Mouse (Mus musculus) myocyte (in vitro differentiated cells): ENCODE measurements at regions not wholly inside any gene's neighbourhood (a gene's known extent, or its start where the extent isn't known, plus 50 kb on each side); places are given as distances from the start of the nearest gene placed in this dataset.

Experiments
- H3K27me3 ChIP-seq: one replicate; pipeline ENCODE4 v1.6.1; 2011; ENCODE audit not compliant: control insufficient read depth, insufficient read depth, insufficient read length
- H3K36me3 ChIP-seq: one replicate; pipeline ENCODE4 v1.6.1; 2011; ENCODE audit not compliant: control insufficient read depth, insufficient read depth
- H3K4me2 ChIP-seq: one replicate; pipeline ENCODE4 v1.6.1; 2011; ENCODE audit warnings: low read depth, control low read depth
- H3K4me3 ChIP-seq: one replicate; pipeline ENCODE4 v1.5.1; 2011; ENCODE audit warnings: mild to moderate bottlenecking, control low read depth, moderate library complexity
- H3K79me2 ChIP-seq: one replicate; pipeline ENCODE4 v1.6.1; 2011; ENCODE audit not compliant: control insufficient read depth, insufficient read depth
- H3ac ChIP-seq: one replicate; pipeline ENCODE4 v1.6.1; 2011; ENCODE audit not compliant: control insufficient read depth, insufficient read length
- CEBPB ChIP-seq: IDR thresholded peaks from 2 replicates; pipeline ENCODE4 v1.6.1; 2011; ENCODE audit warnings: mild to moderate bottlenecking, moderate library complexity; ENCODE audit not compliant: poor library complexity, insufficient read depth, severe bottlenecking
- E2F4 ChIP-seq: IDR thresholded peaks from one replicate; pipeline ENCODE4 v1.6.1; 2011; ENCODE audit warnings: mild to moderate bottlenecking, control low read depth, moderate library complexity; ENCODE audit not compliant: insufficient read depth
- MAX ChIP-seq: IDR thresholded peaks from one replicate; pipeline ENCODE4 v1.6.1; 2011; ENCODE audit warnings: low read depth, mild to moderate bottlenecking, control low read depth
- MYOD1 ChIP-seq, 3 experiments: IDR thresholded peaks; one replicate each; pipeline ENCODE4 v1.6.1; 2011; ENCODE audit warnings: control low read depth in 2 of 3, low read depth in 2 of 3, mild to moderate bottlenecking in 2 of 3, moderate library complexity in 1 of 3; ENCODE audit not compliant: insufficient read length in 2 of 3, control insufficient read depth in 1 of 3
- MYOG ChIP-seq, 3 experiments: IDR thresholded peaks; one replicate each; pipeline ENCODE4 v1.6.1; 2011; ENCODE audit warnings: control low read depth in 2 of 3, low read depth in 2 of 3, mild to moderate bottlenecking in 2 of 3; ENCODE audit not compliant: insufficient read length in 2 of 3, control insufficient read depth in 1 of 3, insufficient read depth in 1 of 3
- POLR2A ChIP-seq: IDR thresholded peaks from one replicate; pipeline ENCODE4 v1.6.1; 2011; ENCODE audit warnings: low read depth, mild to moderate bottlenecking, control low read depth, moderate library complexity; ENCODE audit not compliant: insufficient read length
- POLR2AphosphoS2 ChIP-seq: IDR thresholded peaks from one replicate; pipeline ENCODE4 v1.6.1; 2011; ENCODE audit warnings: low read depth, control low read depth; ENCODE audit not compliant: insufficient read length
- REST ChIP-seq: IDR thresholded peaks from one replicate; pipeline ENCODE4 v1.6.1; 2011; ENCODE audit warnings: mild to moderate bottlenecking, control low read depth, moderate library complexity; ENCODE audit not compliant: insufficient read depth, insufficient read length
- SRF ChIP-seq: IDR thresholded peaks from one replicate; pipeline ENCODE4 v1.6.1; 2011; ENCODE audit warnings: low read depth; ENCODE audit not compliant: control insufficient read depth, insufficient read length
- TCF12 ChIP-seq: IDR thresholded peaks from one replicate; pipeline ENCODE4 v1.6.1; 2011; ENCODE audit warnings: mild to moderate bottlenecking, control low read depth; ENCODE audit not compliant: poor library complexity, insufficient read depth, severe bottlenecking
- TCF3 ChIP-seq: IDR thresholded peaks from one replicate; pipeline ENCODE4 v1.6.1; 2011; ENCODE audit warnings: low read depth, control low read depth; ENCODE audit not compliant: insufficient read length
- USF1 ChIP-seq: IDR thresholded peaks from one replicate; pipeline ENCODE4 v1.6.1; 2011; ENCODE audit warnings: low read depth, mild to moderate bottlenecking, control low read depth, moderate library complexity

- no peak overlapping the region for H3K4me3 ChIP-seq
- H3K27me3 ChIP-seq = no peaks in the 10 kb centered on the region
- no peaks in the 10 kb centered on the region for H3K79me2 ChIP-seq
- TF ChIP-seq MYOG (IDR thresholded peaks at IDR 0.05; ENCODE audit: control insufficient read depth in 1 of 3, insufficient read depth in 1 of 3, insufficient read length in 2 of 3, low read depth in 2 of 3) = no peak
- TF ChIP-seq REST = no peak
- no peak for TF ChIP-seq E2F4
- no peak for TF ChIP-seq TCF12
- TF ChIP-seq CEBPB = no peak
- no peak for TF ChIP-seq USF1
- TF ChIP-seq POLR2A = no peak
- no peak for TF ChIP-seq SRF
- no peak for TF ChIP-seq MAX
- TF ChIP-seq POLR2AphosphoS2 = no peak
- TF ChIP-seq MYOD1 (IDR thresholded peaks at IDR 0.05; ENCODE audit: control insufficient read depth in 1 of 3, insufficient read length in 2 of 3, low read depth in 2 of 3) = no peak
- TF ChIP-seq TCF3 = no peak
- no peak overlapping the region for H3ac ChIP-seq
- no peaks in the 10 kb centered on the region for H3K36me3 ChIP-seq
- peak overlapping the region; percentile 16 for H3K4me2 ChIP-seq
Observed at GRCm38 (mm10) chr10:119106105-119106504, 133.8 kb downstream of the Cand1 start.

GRCm38 (mm10) chr10:119105279-119105881 lies 134.5 kb downstream of the Cand1 start:
- TF ChIP-seq REST (no peak), SRF (no peak), POLR2AphosphoS2 (no peak), MAX (no peak), MYOD1 (IDR thresholded peaks at IDR 0.05; ENCODE audit: control insufficient read depth in 1 of 3, insufficient read length in 2 of 3, low read depth in 2 of 3) (peak; percentile 78 to 96 (median 86)), TCF12 (no peak), CEBPB (no peak), USF1 (no peak), E2F4 (no peak), MYOG (IDR thresholded peaks at IDR 0.05; ENCODE audit: control insufficient read depth in 1 of 3, insufficient read depth in 1 of 3, insufficient read length in 2 of 3, low read depth in 2 of 3) (peak in 2 of 3 experiments; percentile 21 to 50), POLR2A (no peak)
- Histone ChIP-seq H3ac (no peak overlapping the region), H3K36me3 (no peaks in the 10 kb centered on the region), H3K27me3 (no peaks in the 10 kb centered on the region), H3K79me2 (no peaks in the 10 kb centered on the region), H3K4me2 (peak overlapping the region; percentile 16), H3K4me3 (no peak overlapping the region)

- H3K27me3 ChIP-seq = no peaks in the 10 kb centered on the region
- TF ChIP-seq POLR2AphosphoS2 = no peak
- TF ChIP-seq MYOG (IDR thresholded peaks at IDR 0.05; ENCODE audit: control insufficient read depth in 1 of 3, insufficient read depth in 1 of 3, insufficient read length in 2 of 3, low read depth in 2 of 3) = no peak
- TF ChIP-seq TCF12 = no peak
- TF ChIP-seq MAX = no peak
- no peak for TF ChIP-seq POLR2A
- TF ChIP-seq E2F4 = no peak
- no peak for TF ChIP-seq MYOD1 (IDR thresholded peaks at IDR 0.05; ENCODE audit: control insufficient read depth in 1 of 3, insufficient read length in 2 of 3, low read depth in 2 of 3)
- TF ChIP-seq REST = no peak
- TF ChIP-seq TCF3 = no peak
- TF ChIP-seq SRF = no peak
- TF ChIP-seq USF1 = no peak
- TF ChIP-seq CEBPB = no peak
- H3ac ChIP-seq = no peak overlapping the region
- H3K4me3 ChIP-seq = no peak overlapping the region
- H3K36me3 ChIP-seq = no peaks in the 10 kb centered on the region
- no peaks in the 10 kb centered on the region for H3K79me2 ChIP-seq
- no peak overlapping the region for H3K4me2 ChIP-seq
Observed at GRCm38 (mm10) chr10:119100511-119100910, 139.3 kb downstream of the Cand1 start.

- no peaks in the 10 kb centered on the region for H3K79me2 ChIP-seq
- no peak for TF ChIP-seq E2F4
- no peak for TF ChIP-seq REST
- TF ChIP-seq MAX = no peak
- TF ChIP-seq USF1 = no peak
- TF ChIP-seq POLR2A = no peak
- TF ChIP-seq SRF = no peak
- no peak for TF ChIP-seq TCF3
- no peak for TF ChIP-seq CEBPB
- TF ChIP-seq TCF12 = no peak
- TF ChIP-seq MYOD1 (IDR thresholded peaks at IDR 0.05; ENCODE audit: control insufficient read depth in 1 of 3, insufficient read length in 2 of 3, low read depth in 2 of 3) = no peak
- no peak for TF ChIP-seq MYOG (IDR thresholded peaks at IDR 0.05; ENCODE audit: control insufficient read depth in 1 of 3, insufficient read depth in 1 of 3, insufficient read length in 2 of 3, low read depth in 2 of 3)
- TF ChIP-seq POLR2AphosphoS2 = no peak
Observed at GRCm38 (mm10) chr10:119099092-119099792, 140.6 kb downstream of the Cand1 start.

More at GRCm38 (mm10) chr10:119099092-119099792, 140.6 kb downstream of the Cand1 start:
- Histone ChIP-seq H3K27me3 (no peaks in the 10 kb centered on the region), H3K4me2 (no peak overlapping the region), H3ac (no peak overlapping the region), H3K4me3 (no peak overlapping the region), H3K36me3 (no peaks in the 10 kb centered on the region)
